Mouse (Mus musculus) adrenal gland, postnatal 25 days (tissue): ENCODE measurements around the gene Sc5d. TPM values are rescaled to one million over a fixed set of nuclear protein-coding genes. Genes with fewer than 3 reads are reported as not detected.

Experiments used
- DNase-seq: peaks from one replicate; pipeline ENCODE4 v3.0.0; 2021; ENCODE audit warnings: mixed read lengths
- long read RNA-seq: library from polyadenylated mRNA; stranded (forward); transcript quantifications from one replicate; pipeline ENCODE4 v2.0.0, GENCODE M21; 2021
- total RNA-seq: library from RNA; stranded (reverse); gene quantifications from 2 replicates; pipeline ENCODE4 v1.2.3, GENCODE M21; 2021

Sc5d gene
- 119 and 172 TPM in 2 replicates for total RNA-seq
- long read RNA-seq, full-length matches to known transcripts = 256 of 289 reads
- long read RNA-seq, partial matches to known transcripts = 24 of 289 reads
- long read RNA-seq, other reads (novel, unspliced or antisense) = 9 of 289 reads

- peak; percentile 96 for DNase-seq
These were observed at the start of gene Sc5d for GRCm38 (mm10) chr9:42264145-42264544. Gene Sc5d, minus strand, starts transcription at chr9:42264256.

- DNase-seq = no peak
These were observed 47.3 kb upstream of the Sc5d start for GRCm38 (mm10) chr9:42311311-42311710.

DNA sequence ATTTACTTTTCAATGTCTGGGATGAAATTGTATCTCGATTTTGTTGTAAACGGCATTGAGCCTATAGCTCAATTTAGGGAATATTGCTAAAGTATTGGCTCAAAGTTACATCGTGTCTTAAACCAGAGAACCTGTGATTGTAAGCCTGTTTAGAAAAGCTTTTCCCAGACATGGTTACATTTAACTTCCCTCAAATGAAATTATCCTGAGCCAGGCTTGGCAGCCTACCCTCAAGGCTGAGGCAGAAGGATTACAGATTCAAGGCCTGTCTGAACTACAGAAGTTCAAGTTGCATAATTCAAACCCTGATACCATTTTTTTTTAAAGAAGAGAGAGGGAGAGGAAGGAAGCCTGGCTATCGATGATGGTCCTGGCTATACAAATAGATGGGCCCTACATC, 39.8 kb upstream of the Sc5d start:
- DNase-seq = peak; percentile 39

- DNase-seq = no peak
These were observed 37.1 kb upstream of the Sc5d start for GRCm38 (mm10) chr9:42301082-42301633.

GRCm38 (mm10) chr9:42296297-42296922, 32.4 kb upstream of the Sc5d start:
- no peak for DNase-seq

GRCm38 (mm10) chr9:42294131-42294530, 30.1 kb upstream of the Sc5d start:
- no peak for DNase-seq

GRCm38 (mm10) chr9:42293596-42293995, 29.5 kb upstream of the Sc5d start:
- no peak for DNase-seq

GRCm38 (mm10) chr9:42293051-42293450, 29.0 kb upstream of the Sc5d start:
- no peak for DNase-seq

GRCm38 (mm10) chr9:42279676-42280075, 15.6 kb upstream of the Sc5d start:
- no peak for DNase-seq

DNA sequence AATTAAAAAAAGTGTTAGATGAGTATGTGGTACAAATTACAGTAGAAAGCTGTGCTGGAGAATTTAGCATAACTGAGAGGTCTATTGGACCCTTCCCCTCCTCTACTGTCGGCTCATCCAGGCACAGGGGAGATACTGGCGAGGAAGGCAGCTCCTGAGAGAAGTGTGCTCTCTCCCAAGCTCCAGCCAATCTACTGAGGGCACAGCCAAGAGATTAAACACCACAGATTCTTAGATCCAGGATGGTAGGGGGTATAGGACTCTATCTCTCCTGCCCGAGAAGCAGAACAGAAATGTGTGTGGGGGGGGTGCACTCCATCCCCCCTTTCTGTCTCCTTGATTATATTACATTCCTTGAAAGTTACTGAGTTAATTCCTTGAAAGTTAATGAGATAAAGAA, 14.0 kb upstream of the Sc5d start:
- DNase-seq = no peak

DNA sequence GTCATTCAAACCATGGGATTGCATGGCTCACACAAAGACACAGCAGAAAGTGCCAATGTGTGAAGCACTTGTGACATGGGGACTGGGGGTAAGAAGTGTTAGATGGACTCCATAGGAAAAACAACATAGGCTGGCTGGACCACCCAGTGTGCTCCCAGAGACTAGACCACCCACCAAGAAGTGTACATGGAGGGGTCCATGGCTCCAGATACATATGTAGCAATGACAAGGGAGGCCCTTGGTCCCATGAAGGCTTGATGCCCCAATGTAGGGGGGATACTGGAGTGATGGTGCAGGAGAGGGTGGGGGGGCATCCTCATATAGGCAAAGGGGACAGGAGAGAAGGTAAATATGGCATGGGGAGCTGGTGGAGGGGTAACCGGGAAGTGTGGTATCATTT, 13.6 kb upstream of the Sc5d start:
- DNase-seq = no peak

DNA sequence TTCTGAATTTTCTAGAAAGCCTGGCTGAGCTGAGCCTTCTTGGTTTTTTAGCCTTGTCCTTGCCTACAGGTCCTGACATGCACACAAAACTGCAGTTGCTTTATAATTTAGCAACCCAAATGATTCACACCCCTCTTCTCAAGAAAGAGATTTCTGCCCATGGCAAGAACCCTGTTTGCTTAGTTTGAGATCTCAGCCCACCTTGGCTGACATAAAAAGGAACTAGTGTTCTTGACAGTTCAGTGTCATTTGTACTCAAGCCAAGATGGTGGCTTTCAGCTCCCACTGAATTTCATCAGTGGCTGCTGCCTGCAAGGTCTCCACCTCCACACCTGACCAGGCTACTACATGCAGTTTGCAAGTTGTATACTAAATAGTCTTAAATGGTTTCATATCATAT, 13.1 kb upstream of the Sc5d start:
- no peak for DNase-seq

DNA sequence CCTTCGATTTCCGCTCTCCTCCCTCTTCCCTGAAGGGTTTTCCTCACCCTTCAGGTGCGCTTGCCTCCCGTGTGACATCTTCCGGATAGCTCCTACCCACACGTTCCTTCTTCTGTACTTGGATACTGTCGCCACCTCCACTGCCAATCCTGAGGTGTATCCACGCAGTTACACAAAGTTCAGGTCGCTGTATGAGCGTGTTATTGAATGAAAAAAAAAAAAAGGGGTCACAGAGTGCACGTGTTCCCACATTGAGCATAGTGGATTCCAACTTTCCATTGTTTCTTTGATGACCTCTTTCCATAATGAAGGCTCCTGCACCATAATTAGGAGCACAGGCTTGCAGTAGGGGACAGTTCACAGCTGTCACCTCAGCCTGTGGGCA, 11.7 kb upstream of the Sc5d start:
- DNase-seq = no peak

GRCm38 (mm10) chr9:42275027-42275760, 11.1 kb upstream of the Sc5d start:
- no peak for DNase-seq

GRCm38 (mm10) chr9:42273682-42274296, 9.7 kb upstream of the Sc5d start:
- DNase-seq = no peak

DNA sequence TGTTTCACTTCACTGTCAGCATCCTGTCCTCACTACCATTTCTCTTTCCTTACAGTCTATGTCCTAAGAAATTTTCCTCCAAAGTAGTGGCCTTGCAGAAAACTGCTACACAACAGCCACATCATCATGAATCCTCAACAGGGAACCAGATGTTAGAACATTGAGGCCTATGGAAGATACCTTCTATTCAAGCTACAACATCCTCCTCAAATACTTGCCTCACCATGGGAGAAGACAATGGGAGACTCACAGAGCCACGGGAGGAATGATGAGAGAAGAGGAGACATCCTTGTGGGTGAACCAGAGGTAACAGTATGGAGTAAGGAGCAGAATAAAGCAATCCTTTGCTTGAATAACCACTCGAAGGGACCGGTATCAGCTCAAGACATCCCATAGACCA, 9.1 kb upstream of the Sc5d start:
- DNase-seq = no peak

DNA sequence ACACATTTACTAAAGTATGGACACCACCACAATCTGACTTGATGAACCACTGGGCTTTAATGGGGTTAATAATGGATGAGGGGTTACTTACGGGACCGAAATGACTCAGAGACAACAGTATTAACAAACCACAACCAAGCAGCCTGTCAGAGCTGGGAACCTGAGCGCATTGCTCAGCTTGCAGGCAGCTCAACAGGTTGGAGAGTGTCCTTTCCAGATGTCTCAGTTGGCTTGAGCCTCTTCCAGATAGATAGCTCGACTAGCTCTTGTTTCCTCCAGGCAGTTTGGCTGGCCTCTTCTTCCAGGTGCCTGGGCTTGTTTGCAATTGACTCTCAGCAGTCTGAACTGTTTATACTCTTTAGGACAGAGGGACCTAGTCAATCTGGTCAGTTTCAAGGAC, 8.6 kb upstream of the Sc5d start:
- no peak for DNase-seq

DNA sequence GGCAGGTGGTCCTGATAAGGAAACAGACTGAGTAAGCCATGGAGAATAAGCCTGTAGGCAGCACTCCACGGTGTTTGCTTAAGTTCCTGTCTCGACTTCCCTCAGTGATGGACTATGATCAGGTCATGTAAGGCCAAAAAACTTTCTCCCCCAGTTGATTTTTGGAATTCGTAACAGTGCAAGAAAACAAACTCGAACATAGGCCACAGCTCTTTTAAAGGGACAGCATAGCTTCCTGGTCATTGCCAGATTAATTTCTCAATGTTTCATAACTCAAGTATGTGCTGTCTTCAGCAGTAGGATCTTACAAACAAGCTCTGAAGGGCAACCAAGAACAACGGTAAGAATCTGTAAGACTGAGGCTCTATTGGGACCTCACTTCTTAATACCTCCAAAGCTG, 7.4 kb upstream of the Sc5d start:
- DNase-seq = no peak

GRCm38 (mm10) chr9:42270617-42271016, 6.6 kb upstream of the Sc5d start:
- DNase-seq = no peak

DNA sequence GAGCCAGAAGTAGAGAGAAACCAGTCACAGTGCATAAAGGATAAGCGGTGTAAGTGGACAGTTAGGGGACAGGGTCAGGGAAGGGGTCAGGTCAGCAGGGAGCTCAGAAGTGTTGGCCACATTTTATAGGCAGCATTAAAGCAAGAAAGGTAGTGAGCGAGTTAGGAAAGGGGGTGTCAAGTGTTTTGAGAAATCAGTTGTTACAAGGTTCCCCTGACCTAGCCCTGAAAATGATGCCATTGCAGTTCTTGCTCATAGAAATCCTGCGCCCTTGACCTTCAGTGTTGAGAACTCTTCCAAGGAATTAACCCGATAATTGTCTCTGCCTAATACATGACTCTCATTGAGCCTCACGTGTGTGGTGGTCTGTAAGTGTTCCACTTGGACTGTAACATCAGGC, 6.0 kb upstream of the Sc5d start:
- no peak for DNase-seq

- DNase-seq = no peak
These were observed 4.3 kb upstream of the Sc5d start for GRCm38 (mm10) chr9:42268371-42268770.

DNA sequence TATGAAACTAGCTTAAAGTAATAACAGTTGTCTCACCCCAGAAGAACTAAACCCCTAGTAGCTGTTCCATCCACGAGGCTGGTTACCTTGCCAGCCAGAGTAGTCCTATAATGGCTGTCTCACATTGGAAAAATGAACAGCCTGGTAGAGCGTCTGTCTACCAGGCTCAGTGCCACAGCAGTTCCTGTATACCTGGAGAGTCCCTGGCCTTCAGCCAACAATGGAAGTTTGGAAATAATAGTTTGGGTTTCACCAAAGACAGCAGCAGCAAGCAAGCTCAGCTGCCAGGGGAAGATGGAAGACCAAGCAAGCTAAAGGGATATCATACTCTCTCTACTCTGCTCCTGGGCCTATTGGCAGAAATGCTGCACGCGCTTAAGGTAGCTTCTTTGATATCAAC, 1.3 kb upstream of the Sc5d start:
- no peak for DNase-seq

- peak; percentile 15 for DNase-seq
These were observed 346 bp downstream of the Sc5d start for GRCm38 (mm10) chr9:42263709-42264111.
